Mouse (Mus musculus) heart, embryonic 15.5 days (tissue): ENCODE measurements around the gene Chrdl2. TPM values are rescaled to one million over a fixed set of nuclear protein-coding genes. Genes with fewer than 3 reads are reported as not detected.
"Not testable (repeated sequence)": the region's sequence is repeated elsewhere in the genome, so short reads cannot be mapped to it uniquely, and the experiment has no call there.

Experiments used
- ATAC-seq: fragments of 200-750 bp; cut with Nextera tagmentation; replicated peaks from 2 replicates; pipeline ENCODE4 v1.8.0; 2017; ENCODE audit warnings: low read depth, moderate TSS enrichment; ENCODE audit not compliant: insufficient number of reproducible peaks, insufficient read depth, low FRiP score
- H3K27ac ChIP-seq: fragments of 300-500 bp; sonication (generic); 2 replicates; pipeline ENCODE4 v1.5.1; 2015; ENCODE audit warnings: mild to moderate bottlenecking, inconsistent platforms
- H3K27me3 ChIP-seq: fragments of 300-500 bp; sonication (generic); 2 replicates; pipeline ENCODE4 v1.6.1; 2015; ENCODE audit warnings: inconsistent platforms
- H3K36me3 ChIP-seq: fragments of 300-500 bp; sonication (generic); 2 replicates; pipeline ENCODE4 v1.6.1; 2015; ENCODE audit warnings: mild to moderate bottlenecking, inconsistent platforms
- H3K4me1 ChIP-seq: fragments of 300-500 bp; sonication (generic); replicated peaks from 2 replicates; pipeline ENCODE4 v1.6.1; 2015; ENCODE audit warnings: inconsistent platforms
- H3K4me2 ChIP-seq: fragments of 300-500 bp; sonication (generic); 2 replicates; pipeline ENCODE4 v1.6.1; 2015; ENCODE audit warnings: inconsistent platforms, mild to moderate bottlenecking, moderate library complexity
- H3K4me3 ChIP-seq: fragments of 300-500 bp; sonication (generic); 2 replicates; pipeline ENCODE4 v1.5.1; 2015; ENCODE audit warnings: mild to moderate bottlenecking, inconsistent platforms
- H3K9ac ChIP-seq: fragments of 300-500 bp; sonication (generic); 2 replicates; pipeline ENCODE4 v1.6.1; 2015; ENCODE audit warnings: mild to moderate bottlenecking, inconsistent platforms
- H3K9me3 ChIP-seq: fragments of 300-500 bp; sonication (generic); replicated peaks from 2 replicates; pipeline ENCODE4 v1.6.1; 2016; ENCODE audit warnings: inconsistent platforms
- WGBS: fragments of 180-500 bp; shearing (Covaris S2); methylation state at CpG from one replicate; pipeline ENCODE4 v1.1.7; 2015; ENCODE audit warnings: mixed read lengths; 5-methylcytosine and 5-hydroxymethylcytosine counted together
- polyA plus RNA-seq: library from polyadenylated mRNA; unstranded; fragments of >200 nt; fragmentation: Nextera tagmentation; extraction: Ambion mirVana; gene quantifications from 2 replicates; pipeline ENCODE4 v1.2.1, GENCODE M21; 2015

Gene Chrdl2
- polyA plus RNA-seq, 1 experiment from 2014 or later: 0.11 TPM

DNA sequence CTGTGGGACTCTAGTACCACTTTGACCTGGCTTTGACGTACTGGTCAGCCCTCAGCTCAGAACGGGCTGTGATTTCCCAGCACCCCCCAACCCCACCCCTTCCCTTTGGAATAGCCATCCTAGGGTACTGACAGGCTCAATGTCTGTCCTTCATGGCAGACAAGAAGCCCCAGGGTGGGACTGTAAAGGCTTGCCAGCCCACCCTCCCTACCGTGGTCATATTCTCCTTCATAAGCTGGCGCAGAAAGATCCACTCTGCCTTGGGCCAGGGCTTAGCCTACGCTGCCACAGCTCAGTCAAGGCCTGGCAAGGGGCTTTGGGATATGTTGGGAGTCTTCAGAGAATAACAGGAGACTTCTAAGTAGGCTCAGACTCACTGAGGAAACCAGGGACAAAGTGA lies 37.1 kb downstream of the Chrdl2 start:
- no peak overlapping the region for H3K9ac ChIP-seq
- 83% methylated on average over 5 of the region's 5 CpGs for WGBS
- peaks cover 13% of the 10 kb centered on the region for H3K27me3 ChIP-seq
- peaks cover 11% of the 10 kb centered on the region for H3K4me1 ChIP-seq
- no peaks in the 10 kb centered on the region for H3K36me3 ChIP-seq
- no peak overlapping the region for H3K4me2 ChIP-seq
- no peak overlapping the region for H3K4me3 ChIP-seq
- H3K27ac ChIP-seq: no peak overlapping the region
- no peaks in the 10 kb centered on the region for H3K9me3 ChIP-seq
- no peak for ATAC-seq

DNA sequence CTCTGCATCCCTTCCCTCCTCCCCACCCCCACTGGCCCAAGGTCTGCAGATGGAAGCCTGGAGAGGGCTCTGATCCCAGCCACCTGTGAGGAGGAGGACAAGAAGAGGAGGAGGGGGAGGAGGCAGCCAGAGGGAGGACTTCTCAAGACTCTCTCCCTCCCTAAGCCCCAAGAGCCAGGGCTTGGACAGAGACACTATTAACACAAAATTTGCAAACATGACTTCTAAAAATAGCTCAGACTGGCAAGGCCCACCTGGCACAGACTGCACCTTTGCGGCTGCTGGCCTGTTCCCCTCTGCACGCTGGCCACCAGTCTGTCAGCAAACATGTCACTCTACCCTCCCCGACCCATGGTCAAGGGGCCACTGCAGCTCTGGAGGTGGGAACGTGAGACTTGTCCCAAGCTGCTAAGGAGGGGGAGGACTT lies 37.6 kb downstream of the Chrdl2 start:
- no peak overlapping the region for H3K4me2 ChIP-seq
- peaks cover 11% of the 10 kb centered on the region for H3K4me1 ChIP-seq
- no peak for ATAC-seq
- no peaks in the 10 kb centered on the region for H3K9me3 ChIP-seq
- H3K4me3 ChIP-seq: no peak overlapping the region
- 21% methylated on average over 4 of the region's 4 CpGs for WGBS
- peaks cover 13% of the 10 kb centered on the region for H3K27me3 ChIP-seq
- H3K36me3 ChIP-seq: no peaks in the 10 kb centered on the region
- H3K27ac ChIP-seq: no peak overlapping the region
- no peak overlapping the region for H3K9ac ChIP-seq

DNA sequence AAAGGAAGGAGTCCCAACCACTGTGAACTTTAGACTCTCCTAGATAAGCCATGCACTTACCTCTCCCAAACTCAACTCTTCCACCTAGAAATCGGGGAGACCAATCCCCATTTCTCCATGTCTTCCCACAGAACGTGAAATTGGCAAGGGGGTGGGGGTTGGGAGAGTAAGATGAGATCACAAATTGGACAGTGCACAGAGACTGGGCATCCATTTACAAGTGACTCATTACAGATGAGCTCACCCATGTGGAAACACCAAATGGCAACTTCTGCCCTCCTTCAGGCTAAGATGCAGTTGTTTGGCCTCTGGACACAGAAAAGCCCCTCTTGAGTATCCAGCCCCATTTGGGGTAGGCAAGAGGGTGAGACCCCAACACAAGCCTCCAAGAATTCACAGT lies 40.5 kb downstream of the Chrdl2 start:
- Histone ChIP-seq H3K9me3 (no peaks in the 10 kb centered on the region), H3K4me1 (peaks cover 11% of the 10 kb centered on the region), H3K27me3 (peaks cover 13% of the 10 kb centered on the region), H3K27ac (no peak overlapping the region), H3K4me3 (no peak overlapping the region), H3K36me3 (no peaks in the 10 kb centered on the region), H3K4me2 (no peak overlapping the region), H3K9ac (no peak overlapping the region)
- 71% methylated on average over 2 of the region's 2 CpGs for WGBS
- ATAC-seq: no peak

DNA sequence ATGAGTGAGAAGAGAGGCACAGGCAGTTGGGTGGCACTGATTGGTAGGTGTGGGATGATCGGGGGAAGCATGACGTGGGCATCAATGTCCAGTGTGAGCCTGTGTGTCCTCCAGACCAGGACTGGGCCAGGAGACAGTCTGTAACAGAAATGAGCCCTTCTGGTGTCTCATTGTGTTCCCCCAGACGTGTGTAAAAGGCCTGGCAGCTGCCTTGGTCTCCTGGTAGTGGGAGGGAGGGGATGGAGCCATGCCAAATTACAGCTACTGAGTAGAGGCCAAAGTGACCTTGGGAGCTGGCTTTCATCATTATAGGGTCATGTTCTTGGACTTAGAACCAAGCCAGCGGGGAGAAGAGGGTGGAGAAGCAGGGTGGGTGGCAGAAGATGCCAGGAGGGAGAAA lies 45.9 kb downstream of the Chrdl2 start:
- no peak overlapping the region for H3K27ac ChIP-seq
- no peaks in the 10 kb centered on the region for H3K9me3 ChIP-seq
- 61% methylated on average over 4 of the region's 4 CpGs for WGBS
- no peak overlapping the region for H3K4me3 ChIP-seq
- no peaks in the 10 kb centered on the region for H3K27me3 ChIP-seq
- no peaks in the 10 kb centered on the region for H3K36me3 ChIP-seq
- H3K4me2 ChIP-seq: no peak overlapping the region
- no peak for ATAC-seq
- peaks cover 5% of the 10 kb centered on the region for H3K4me1 ChIP-seq
- no peak overlapping the region for H3K9ac ChIP-seq

DNA sequence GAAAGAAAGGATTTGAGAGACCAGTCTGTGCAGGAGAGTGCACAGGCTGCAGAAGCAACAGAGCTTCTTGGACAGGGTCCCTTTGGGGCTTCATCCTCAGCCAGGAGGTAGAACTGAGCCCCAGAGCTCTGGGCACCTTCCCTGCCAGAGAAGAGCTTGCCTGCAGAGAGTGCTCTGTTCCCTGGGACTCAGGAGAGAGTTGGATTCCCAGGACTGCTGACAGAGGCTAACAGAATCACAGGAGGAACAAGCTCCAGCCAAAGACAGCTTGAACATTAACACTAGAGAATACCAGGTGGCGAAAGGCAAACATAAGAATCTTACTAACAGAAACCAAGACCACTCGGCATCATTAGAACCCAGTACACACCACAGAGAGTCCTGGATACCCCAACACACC lies 47.0 kb downstream of the Chrdl2 start:
- not testable (repeated sequence) for H3K9ac ChIP-seq, H3K36me3 ChIP-seq, H3K4me1 ChIP-seq, H3K9me3 ChIP-seq, H3K4me2 ChIP-seq, ATAC-seq, H3K27me3 ChIP-seq, H3K4me3 ChIP-seq, H3K27ac ChIP-seq
- WGBS: 95% methylated on average over 2 of the region's 2 CpGs

DNA sequence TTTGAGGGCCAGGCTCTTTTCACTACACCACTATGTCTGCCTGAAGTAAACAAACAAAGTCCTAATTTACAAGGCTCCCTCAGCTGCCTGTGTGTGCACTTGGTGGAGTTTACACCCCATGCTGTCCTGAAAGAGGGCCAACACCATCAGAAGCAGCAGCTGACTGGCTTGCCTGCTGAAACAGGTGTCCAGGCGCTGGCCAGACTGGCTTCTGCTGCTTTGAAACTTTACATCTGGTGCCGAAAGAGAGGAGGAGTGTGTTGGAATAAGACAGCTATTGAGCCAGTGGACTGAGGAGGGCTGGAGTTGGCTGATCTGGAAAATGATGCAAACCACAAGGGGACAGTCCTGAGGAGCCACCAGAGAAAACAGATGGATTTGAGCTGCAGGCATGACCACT lies 68.0 kb downstream of the Chrdl2 start:
- H3K4me1 ChIP-seq: peaks cover 5% of the 10 kb centered on the region; the same call in 1 of the 2 replicates
- H3K9me3 ChIP-seq: no peaks in the 10 kb centered on the region; the same call in 1 of the 2 replicates
- ATAC-seq: no peak
- H3K4me2 ChIP-seq: no peak overlapping the region
- no peak overlapping the region for H3K9ac ChIP-seq
- 62% methylated on average over 2 of the region's 2 CpGs for WGBS
- H3K4me3 ChIP-seq: no peak overlapping the region
- H3K27me3 ChIP-seq: no peaks in the 10 kb centered on the region
- no peaks in the 10 kb centered on the region for H3K36me3 ChIP-seq
- H3K27ac ChIP-seq: no peak overlapping the region

DNA sequence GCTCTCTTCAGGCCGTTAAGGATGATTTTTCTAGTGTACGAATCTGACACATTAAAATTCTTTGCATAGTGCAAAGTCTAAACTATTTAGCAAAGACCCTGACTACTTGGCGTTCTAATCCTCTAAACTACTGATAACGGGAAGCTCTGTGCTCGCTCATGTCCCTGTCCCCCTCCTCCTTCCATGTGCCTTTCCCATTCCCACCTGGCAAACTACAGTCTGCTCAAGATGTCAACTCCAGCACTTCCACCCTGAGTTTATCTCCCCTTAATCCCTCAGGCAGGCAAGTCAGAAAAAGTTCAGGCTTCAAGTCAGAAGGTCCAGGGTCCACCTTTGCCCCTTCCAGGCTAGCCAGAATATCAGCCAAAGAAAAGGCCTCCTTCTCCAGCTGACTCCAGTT lies 70.3 kb downstream of the Chrdl2 start:
- ATAC-seq: no peak
- H3K4me1 ChIP-seq: peaks cover 13% of the 10 kb centered on the region
- no peaks in the 10 kb centered on the region; the same call in 1 of the 2 replicates for H3K9me3 ChIP-seq
- WGBS: 42% methylated on average over 5 of the region's 5 CpGs
- H3K4me2 ChIP-seq: no peak overlapping the region
- no peaks in the 10 kb centered on the region for H3K36me3 ChIP-seq
- no peak overlapping the region for H3K27ac ChIP-seq
- no peak overlapping the region for H3K4me3 ChIP-seq
- H3K9ac ChIP-seq: no peak overlapping the region
- H3K27me3 ChIP-seq: no peaks in the 10 kb centered on the region

DNA sequence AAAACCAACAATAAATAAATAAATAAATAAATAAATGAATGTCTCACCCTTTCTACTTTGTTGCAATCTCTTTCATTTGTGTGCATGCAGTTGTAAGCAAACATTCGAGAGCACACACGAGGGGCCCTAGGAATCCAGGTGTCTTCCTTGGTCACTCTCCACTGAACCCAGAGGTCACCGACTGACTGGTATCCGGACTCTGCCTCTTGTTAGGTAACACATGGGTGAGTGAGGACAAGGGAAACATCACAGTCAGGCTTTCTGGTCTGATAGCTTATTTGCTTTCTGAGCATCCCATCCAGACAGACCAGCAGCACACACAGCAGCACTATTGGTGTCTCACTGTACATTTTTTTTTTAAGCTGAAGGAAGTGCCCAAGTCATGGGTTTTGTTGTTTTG lies 71.1 kb downstream of the Chrdl2 start:
- H3K9me3 ChIP-seq: no peaks in the 10 kb centered on the region; the same call in 1 of the 2 replicates
- ATAC-seq: no peak
- 86% methylated on average over 4 of the region's 4 CpGs for WGBS
- 0 out of 2 replicates have a peak, but pooled peaks cover under 1% of the 10 kb centered on the region for H3K36me3 ChIP-seq
- peaks cover 13% of the 10 kb centered on the region for H3K4me1 ChIP-seq
- H3K27ac ChIP-seq: no peak overlapping the region
- H3K4me2 ChIP-seq: no peak overlapping the region
- no peaks in the 10 kb centered on the region for H3K27me3 ChIP-seq
- H3K9ac ChIP-seq: no peak overlapping the region
- no peak overlapping the region for H3K4me3 ChIP-seq

DNA sequence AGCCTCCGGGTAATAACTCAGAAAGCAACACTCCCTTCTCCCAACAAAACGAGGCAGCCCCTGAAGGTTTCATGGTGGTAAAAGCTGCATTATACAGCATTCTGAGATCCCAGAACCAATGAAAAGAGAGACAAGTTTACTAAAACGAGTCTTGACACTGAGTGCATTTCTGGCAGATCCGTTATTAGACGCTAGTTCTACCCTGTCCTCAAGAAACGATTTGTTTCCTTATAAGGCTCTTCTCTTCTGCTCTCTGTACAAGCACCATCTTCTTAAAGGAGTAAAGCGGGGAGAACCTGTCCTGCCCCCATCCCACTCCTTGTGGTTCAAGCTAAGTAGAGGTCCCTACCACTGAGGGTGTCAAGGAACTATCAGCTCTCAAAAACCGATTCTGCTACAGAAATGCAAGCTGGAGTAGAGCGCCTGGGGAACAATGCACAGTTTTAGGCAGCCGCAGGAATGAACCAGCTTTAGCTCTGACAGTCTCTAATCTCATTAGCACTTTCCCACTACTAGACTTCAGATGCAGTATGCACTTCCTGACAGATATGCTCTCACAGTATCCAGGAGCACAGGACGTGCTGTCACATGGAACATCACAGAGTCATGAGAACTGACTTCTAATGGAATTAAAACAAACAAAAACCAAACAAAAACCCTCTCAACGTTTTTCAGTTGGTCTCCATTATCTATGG lies 74.3 kb downstream of the Chrdl2 start:
- peaks cover 21% of the 10 kb centered on the region for H3K36me3 ChIP-seq
- no peak overlapping the region for H3K27ac ChIP-seq
- H3K4me1 ChIP-seq: peaks cover 13% of the 10 kb centered on the region
- ATAC-seq: no peak
- H3K4me3 ChIP-seq: no peak overlapping the region
- H3K9me3 ChIP-seq: no peaks in the 10 kb centered on the region
- WGBS: 48% methylated on average over 12 of the region's 12 CpGs
- H3K4me2 ChIP-seq: no peak overlapping the region
- H3K27me3 ChIP-seq: no peaks in the 10 kb centered on the region
- no peak overlapping the region for H3K9ac ChIP-seq

DNA sequence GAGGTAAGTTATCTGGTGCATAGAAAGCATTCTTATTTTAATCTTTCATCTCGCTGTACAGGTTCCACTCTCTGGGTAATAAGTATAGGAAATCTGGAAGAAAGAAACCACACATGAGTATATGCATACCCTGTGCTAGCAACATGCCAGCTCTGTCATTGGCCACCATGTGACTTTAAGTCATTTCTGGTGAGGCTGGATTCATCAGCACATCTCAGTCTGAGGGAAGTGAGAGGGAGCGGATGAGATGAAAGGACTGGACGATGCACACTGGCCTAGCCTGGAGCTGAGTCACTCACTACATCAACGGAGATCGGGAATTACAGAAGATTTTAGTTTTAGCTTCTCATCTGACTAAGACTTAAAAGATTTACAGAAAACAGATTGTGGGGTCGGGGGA lies 76.9 kb downstream of the Chrdl2 start:
- Histone ChIP-seq H3K4me1 (peaks cover 8% of the 10 kb centered on the region), H3K27me3 (no peaks in the 10 kb centered on the region), H3K36me3 (peaks cover 45% of the 10 kb centered on the region), H3K9me3 (no peaks in the 10 kb centered on the region), H3K9ac (no peak overlapping the region), H3K4me2 (no peak overlapping the region), H3K27ac (no peak overlapping the region), H3K4me3 (no peak overlapping the region)
- ATAC-seq: no peak
- WGBS: 90% methylated on average over 6 of the region's 6 CpGs

DNA sequence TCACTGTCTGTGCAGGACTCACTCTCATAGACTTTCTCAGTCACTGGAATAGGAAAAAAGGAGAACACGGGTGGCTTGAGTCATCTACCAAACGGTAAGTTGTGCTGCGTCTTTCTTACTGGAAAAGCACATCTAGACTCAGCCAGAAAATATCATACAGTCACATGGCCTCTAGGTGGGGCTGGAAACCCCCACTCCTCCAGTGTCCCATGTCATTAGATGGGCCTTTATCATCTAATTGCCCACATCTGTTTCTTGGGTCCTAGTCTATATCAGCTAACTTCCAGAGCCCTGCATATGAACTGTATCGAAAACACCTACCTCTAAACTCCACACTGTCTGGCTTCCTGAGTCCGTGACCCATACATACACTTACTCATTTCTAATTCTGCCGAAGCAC lies 77.8 kb downstream of the Chrdl2 start:
- 84% methylated on average over 6 of the region's 6 CpGs for WGBS
- ATAC-seq: no peak

More for the DNA sequence above, 77.8 kb downstream of the Chrdl2 start:
- Histone ChIP-seq H3K4me3 (no peak overlapping the region), H3K4me2 (no peak overlapping the region), H3K27ac (no peak overlapping the region), H3K27me3 (no peaks in the 10 kb centered on the region), H3K36me3 (peaks cover 52% of the 10 kb centered on the region), H3K4me1 (peaks cover 8% of the 10 kb centered on the region), H3K9me3 (no peaks in the 10 kb centered on the region), H3K9ac (no peak overlapping the region)
